Mouse (Mus musculus): ENCODE data around the gene Nova2. TPM values are rescaled to one million over a fixed set of nuclear protein-coding genes. Genes with fewer than 3 reads are reported as not detected.
A peak's percentile ranks its signal among the peaks of the same experiment; 100 is the strongest.

Nova2 gene
- polyA plus RNA-seq, 1 experiment from 2014 or later, result 0.33 TPM

- WGBS, result 68% methylated on average over 13 of the region's 13 CpGs
- H3K27me3 ChIP-seq, result peaks cover 30% of the 10 kb centered on the region
- no peaks in the 10 kb centered on the region for H3K9me3 ChIP-seq
- ATAC-seq (ENCODE audit: insufficient number of reproducible peaks, insufficient read depth, low FRiP score, low TSS enrichment, low read depth), result no peak
- no peak overlapping the region for H3K4me3 ChIP-seq (replicated peaks)
- no peak overlapping the region for H3K27ac ChIP-seq
- H3K9ac ChIP-seq (replicated peaks), result no peak overlapping the region
- no peaks in the 10 kb centered on the region for H3K36me3 ChIP-seq
- peaks cover 15% of the 10 kb centered on the region; the same call in 1 of the 2 replicates for H3K4me1 ChIP-seq (replicated peaks)
- no peak overlapping the region for H3K4me2 ChIP-seq
These were observed 62.1 kb downstream of the Nova2 start for GRCm38 (mm10) chr7:18987747-18988146.

- H3K27ac ChIP-seq, result no peak overlapping the region
- H3K36me3 ChIP-seq, result no peaks in the 10 kb centered on the region
- peaks cover 40% of the 10 kb centered on the region for H3K27me3 ChIP-seq
- WGBS, result 69% methylated on average over 6 of the region's 6 CpGs
- H3K4me1 ChIP-seq (replicated peaks), result peaks cover 15% of the 10 kb centered on the region; the same call in 1 of the 2 replicates
- no peaks in the 10 kb centered on the region for H3K9me3 ChIP-seq
- H3K4me2 ChIP-seq, result no peak overlapping the region
- H3K4me3 ChIP-seq (replicated peaks), result no peak overlapping the region
- ATAC-seq (ENCODE audit: insufficient number of reproducible peaks, insufficient read depth, low FRiP score, low TSS enrichment, low read depth), result no peak
- no peak overlapping the region for H3K9ac ChIP-seq (replicated peaks)
These were observed 63.1 kb downstream of the Nova2 start for GRCm38 (mm10) chr7:18988780-18989179.

GRCm38 (mm10) chr7:18989995-18990394, 64.3 kb downstream of the Nova2 start:
- H3K9me3 ChIP-seq, result no peaks in the 10 kb centered on the region
- H3K9ac ChIP-seq (replicated peaks), result no peak overlapping the region
- peaks cover 15% of the 10 kb centered on the region; the same call in 1 of the 2 replicates for H3K4me1 ChIP-seq (replicated peaks)
- peaks cover 4% of the 10 kb centered on the region; the same call in 1 of the 2 replicates for H3K36me3 ChIP-seq
- H3K4me3 ChIP-seq (replicated peaks), result peak overlapping the region; percentile 56
- peaks cover 44% of the 10 kb centered on the region for H3K27me3 ChIP-seq
- ATAC-seq (ENCODE audit: insufficient number of reproducible peaks, insufficient read depth, low FRiP score, low TSS enrichment, low read depth), result no peak
- 13% methylated on average over 5 of the region's 5 CpGs for WGBS
- peak overlapping the region; percentile 84 for H3K27ac ChIP-seq
- peak overlapping the region; percentile 84 for H3K4me2 ChIP-seq

- ATAC-seq (ENCODE audit: insufficient number of reproducible peaks, insufficient read depth, low FRiP score, low TSS enrichment, low read depth), result peak; percentile 92
- peak within 1 kb of the TSS; percentile 84 for H3K4me2 ChIP-seq
- H3K9ac ChIP-seq (replicated peaks), result peak within 1 kb of the TSS; percentile 63
- under 1% methylated on average over 37 of the region's 37 CpGs for WGBS
- peak within 1 kb of the TSS; percentile 84 for H3K27ac ChIP-seq
- peaks cover 15% of the 10 kb centered on the region; the same call in 1 of the 2 replicates for H3K4me1 ChIP-seq (replicated peaks)
- H3K36me3 ChIP-seq, result peaks cover 8% of the 10 kb centered on the region; the same call in 1 of the 2 replicates
- peak within 1 kb of the TSS; percentile 56 for H3K4me3 ChIP-seq (replicated peaks)
- peaks cover 44% of the 10 kb centered on the region for H3K27me3 ChIP-seq
- no peaks in the 10 kb centered on the region for H3K9me3 ChIP-seq
These were observed 65.1 kb downstream of the Nova2 start, which contains the start of gene Mypop for GRCm38 (mm10) chr7:18990601-18991295. Mypop (plus strand) TSS chr7:18991245.

GRCm38 (mm10) chr7:18991660-18992293, 66.1 kb downstream of the Nova2 start:
- 1% methylated on average over 54 of the region's 59 CpGs for WGBS
- Histone ChIP-seq H3K27ac (no peak overlapping the region), H3K9me3 (no peaks in the 10 kb centered on the region), H3K36me3 (peaks cover 17% of the 10 kb centered on the region; the same call in 1 of the 2 replicates), H3K9ac (replicated peaks) (peak overlapping the region; percentile 63), H3K4me2 (peak overlapping the region; percentile 84), H3K4me1 (replicated peaks) (peaks cover 15% of the 10 kb centered on the region; the same call in 1 of the 2 replicates), H3K4me3 (replicated peaks) (peak overlapping the region; percentile 56), H3K27me3 (peaks cover 44% of the 10 kb centered on the region)
- 0 out of 2 replicates have a peak, but pooled peaks have one; percentile 3 for ATAC-seq (ENCODE audit: insufficient number of reproducible peaks, insufficient read depth, low FRiP score, low TSS enrichment, low read depth)

GRCm38 (mm10) chr7:18992294-18992675, 66.6 kb downstream of the Nova2 start:
- no peak for ATAC-seq (ENCODE audit: insufficient number of reproducible peaks, insufficient read depth, low FRiP score, low TSS enrichment, low read depth)
- Histone ChIP-seq H3K27ac (no peak overlapping the region), H3K9me3 (no peaks in the 10 kb centered on the region), H3K9ac (replicated peaks) (peak overlapping the region; percentile 63), H3K27me3 (peaks cover 44% of the 10 kb centered on the region), H3K36me3 (peaks cover 19% of the 10 kb centered on the region; the same call in 1 of the 2 replicates), H3K4me3 (replicated peaks) (peak overlapping the region; percentile 56), H3K4me1 (replicated peaks) (peaks cover 15% of the 10 kb centered on the region; the same call in 1 of the 2 replicates), H3K4me2 (peak overlapping the region; percentile 84)
- 3% methylated on average over 31 of the region's 31 CpGs for WGBS

GRCm38 (mm10) chr7:18993036-18993435, 67.3 kb downstream of the Nova2 start:
- no peak for ATAC-seq (ENCODE audit: insufficient number of reproducible peaks, insufficient read depth, low FRiP score, low TSS enrichment, low read depth)
- H3K27me3 ChIP-seq, result peaks cover 40% of the 10 kb centered on the region
- WGBS, result 87% methylated on average over 5 of the region's 5 CpGs
- no peaks in the 10 kb centered on the region for H3K9me3 ChIP-seq
- no peak overlapping the region for H3K9ac ChIP-seq (replicated peaks)
- H3K36me3 ChIP-seq, result peaks cover 22% of the 10 kb centered on the region; the same call in 1 of the 2 replicates
- H3K4me2 ChIP-seq, result peak overlapping the region; percentile 84
- H3K27ac ChIP-seq, result no peak overlapping the region
- H3K4me3 ChIP-seq (replicated peaks), result peak overlapping the region; percentile 56
- peaks cover 15% of the 10 kb centered on the region; the same call in 1 of the 2 replicates for H3K4me1 ChIP-seq (replicated peaks)

GRCm38 (mm10) chr7:18998835-18999234, 73.1 kb downstream of the Nova2 start:
- WGBS, result 48% methylated on average over 9 of the region's 9 CpGs

GRCm38 (mm10) chr7:19000421-19000820, 74.7 kb downstream of the Nova2 start:
- H3K27ac ChIP-seq, result peak overlapping the region; percentile 17; the same call in 1 of the 2 replicates
- peaks cover 19% of the 10 kb centered on the region for H3K4me1 ChIP-seq (replicated peaks)
- WGBS, result 48% methylated on average over 10 of the region's 10 CpGs

More at GRCm38 (mm10) chr7:18998835-18999234, 73.1 kb downstream of the Nova2 start:
- ATAC-seq (ENCODE audit: insufficient number of reproducible peaks, insufficient read depth, low FRiP score, low TSS enrichment, low read depth), result no peak
- no peak overlapping the region for H3K27ac ChIP-seq
- H3K36me3 ChIP-seq, result peaks cover 28% of the 10 kb centered on the region; the same call in 1 of the 2 replicates
- H3K4me1 ChIP-seq (replicated peaks), result peaks cover 9% of the 10 kb centered on the region
- no peak overlapping the region for H3K9ac ChIP-seq (replicated peaks)
- H3K4me3 ChIP-seq (replicated peaks), result no peak overlapping the region
- no peaks in the 10 kb centered on the region for H3K9me3 ChIP-seq
- H3K27me3 ChIP-seq, result peaks cover 3% of the 10 kb centered on the region; the same call in 1 of the 2 replicates
- H3K4me2 ChIP-seq, result no peak overlapping the region

GRCm38 (mm10) chr7:19001066-19001806, 75.5 kb downstream of the Nova2 start:
- Histone ChIP-seq H3K4me2 (peak overlapping the region; percentile 56), H3K4me1 (replicated peaks) (peaks cover 27% of the 10 kb centered on the region), H3K4me3 (replicated peaks) (peak overlapping the region; percentile 33), H3K27ac (peak overlapping the region; percentile 17; the same call in 1 of the 2 replicates), H3K9me3 (no peaks in the 10 kb centered on the region), H3K27me3 (no peaks in the 10 kb centered on the region), H3K36me3 (peaks cover 29% of the 10 kb centered on the region), H3K9ac (replicated peaks) (peak overlapping the region; percentile 57)
- no peak for ATAC-seq (ENCODE audit: insufficient number of reproducible peaks, insufficient read depth, low FRiP score, low TSS enrichment, low read depth)
- WGBS, result 25% methylated on average over 18 of the region's 18 CpGs

More at GRCm38 (mm10) chr7:19000421-19000820, 74.7 kb downstream of the Nova2 start:
- no peak for ATAC-seq (ENCODE audit: insufficient number of reproducible peaks, insufficient read depth, low FRiP score, low TSS enrichment, low read depth)
- peaks cover 27% of the 10 kb centered on the region for H3K36me3 ChIP-seq
- H3K9ac ChIP-seq (replicated peaks), result peak overlapping the region; percentile 57
- H3K9me3 ChIP-seq, result no peaks in the 10 kb centered on the region
- H3K4me3 ChIP-seq (replicated peaks), result peak overlapping the region; percentile 33
- H3K4me2 ChIP-seq, result peak overlapping the region; percentile 56
- H3K27me3 ChIP-seq, result no peaks in the 10 kb centered on the region
